Mouse (Mus musculus) neural tube, embryonic 15.5 days (tissue): ENCODE results near the gene Mov10. TPM values are rescaled to one million over a fixed set of nuclear protein-coding genes. Genes with fewer than 3 reads are reported as not detected.
"Not testable (repeated sequence)": the region's sequence is repeated elsewhere in the genome, so short reads cannot be mapped to it uniquely, and the experiment has no call there.

Experiments used
- ATAC-seq: fragments of 200-750 bp; cut with Nextera tagmentation; 2 replicates; pipeline ENCODE4 v1.8.0; 2017; ENCODE audit warnings: mild to moderate bottlenecking, moderate TSS enrichment, moderate library complexity; ENCODE audit not compliant: low FRiP score
- H3K27ac ChIP-seq: fragments of 300-500 bp; sonication (generic); replicated peaks from 2 replicates; pipeline ENCODE4 v1.5.1; 2015; ENCODE audit warnings: mild to moderate bottlenecking, inconsistent platforms
- H3K27me3 ChIP-seq: fragments of 300-500 bp; sonication (generic); replicated peaks from 2 replicates; pipeline ENCODE4 v1.6.1; 2015; ENCODE audit warnings: inconsistent platforms
- H3K36me3 ChIP-seq: fragments of 300-500 bp; sonication (generic); 2 replicates; pipeline ENCODE4 v1.6.1; 2015; ENCODE audit warnings: inconsistent platforms
- H3K4me1 ChIP-seq: fragments of 300-500 bp; sonication (generic); 2 replicates; pipeline ENCODE4 v1.6.1; 2015; ENCODE audit warnings: inconsistent platforms
- H3K4me2 ChIP-seq: fragments of 300-500 bp; sonication (generic); 2 replicates; pipeline ENCODE4 v1.6.1; 2015; ENCODE audit warnings: inconsistent platforms, mild to moderate bottlenecking, moderate library complexity
- H3K4me3 ChIP-seq: fragments of 300-500 bp; sonication (generic); replicated peaks from 2 replicates; pipeline ENCODE4 v1.5.1; 2015; ENCODE audit warnings: mild to moderate bottlenecking, inconsistent platforms
- H3K9ac ChIP-seq: fragments of 300-500 bp; sonication (generic); replicated peaks from 2 replicates; pipeline ENCODE4 v1.6.1; 2015; ENCODE audit warnings: mild to moderate bottlenecking, inconsistent platforms
- H3K9me3 ChIP-seq: fragments of 300-500 bp; sonication (generic); replicated peaks from 2 replicates; pipeline ENCODE4 v1.6.1; 2016; ENCODE audit warnings: inconsistent platforms
- WGBS: fragments of 180-500 bp; shearing (Covaris S2); methylation state at CpG from one replicate; pipeline ENCODE4 v1.1.7; 2015; ENCODE audit warnings: mixed read lengths; 5-methylcytosine and 5-hydroxymethylcytosine counted together
- polyA plus RNA-seq: library from polyadenylated mRNA; unstranded; fragments of >200 nt; fragmentation: Nextera tagmentation; extraction: Ambion mirVana; gene quantifications from 2 replicates; pipeline ENCODE4 v1.2.1, GENCODE M21; 2015

The Mov10 gene
- polyA plus RNA-seq, result 11.9 and 24.5 TPM in 2 replicates

GRCm38 (mm10) chr3:104817991-104818748 lies at the start of gene Mov10:
TSS of gene Mov10 (minus strand) at chr3:104818563.
- Histone ChIP-seq H3K4me3 (peak within 1 kb of the TSS; percentile 74), H3K36me3 (no peaks in the 10 kb centered on the region; the same call in 1 of the 2 replicates), H3K4me1 (peaks cover 19% of the 10 kb centered on the region), H3K9me3 (no peaks in the 10 kb centered on the region), H3K9ac (peak within 1 kb of the TSS; percentile 66), H3K27ac (peak within 1 kb of the TSS; percentile 79), H3K27me3 (no peaks in the 10 kb centered on the region), H3K4me2 (peak within 1 kb of the TSS; percentile 94)
- 0% methylated on average over 40 of the region's 40 CpGs for WGBS
- ATAC-seq, result peak; percentile 70

GRCm38 (mm10) chr3:104866674-104867073 lies 48.3 kb upstream of the Mov10 start:
- Histone ChIP-seq H3K4me1 (peaks cover 31% of the 10 kb centered on the region), H3K4me2 (peak overlapping the region; percentile 74; the same call in 1 of the 2 replicates), H3K36me3 (peaks cover 17% of the 10 kb centered on the region)
- not testable (repeated sequence) for ATAC-seq, H3K9me3 ChIP-seq, H3K4me3 ChIP-seq, H3K27me3 ChIP-seq, H3K27ac ChIP-seq, H3K9ac ChIP-seq

GRCm38 (mm10) chr3:104865341-104865788 lies 47.0 kb upstream of the Mov10 start:
- H3K27ac ChIP-seq, result peak overlapping the region; percentile 95
- H3K9me3 ChIP-seq, result no peaks in the 10 kb centered on the region
- H3K36me3 ChIP-seq, result peaks cover 4% of the 10 kb centered on the region
- ATAC-seq, result peak; percentile 5
- H3K4me2 ChIP-seq, result peak overlapping the region; percentile 74
- peaks cover 42% of the 10 kb centered on the region for H3K4me1 ChIP-seq
- H3K27me3 ChIP-seq, result no peaks in the 10 kb centered on the region
- 2% methylated on average over 12 of the region's 12 CpGs for WGBS
- peak overlapping the region; percentile 97 for H3K4me3 ChIP-seq
- H3K9ac ChIP-seq, result peak overlapping the region; percentile 96

GRCm38 (mm10) chr3:104864651-104865340 lies 46.4 kb upstream of the Mov10 start:
- WGBS, result under 1% methylated on average over 48 of the region's 48 CpGs
- H3K4me1 ChIP-seq, result peaks cover 43% of the 10 kb centered on the region
- H3K36me3 ChIP-seq, result no peaks in the 10 kb centered on the region; the same call in 1 of the 2 replicates
- H3K27me3 ChIP-seq, result no peaks in the 10 kb centered on the region
- H3K4me3 ChIP-seq, result peak overlapping the region; percentile 97
- peak; percentile 96 for ATAC-seq
- H3K9ac ChIP-seq, result peak overlapping the region; percentile 96
- H3K9me3 ChIP-seq, result no peaks in the 10 kb centered on the region
- H3K4me2 ChIP-seq, result peak overlapping the region; percentile 74
- peak overlapping the region; percentile 95 for H3K27ac ChIP-seq

GRCm38 (mm10) chr3:104863786-104864650 lies 45.7 kb upstream of the Mov10 start, which contains the start of the genes St7l and Capza1:
TSS of gene St7l (plus strand) at chr3:104864005.
TSS of gene Capza1 (minus strand) at chr3:104864505.
- peak within 1 kb of the TSS; percentile 74 for H3K4me2 ChIP-seq
- peak within 1 kb of the TSS; percentile 96 for H3K9ac ChIP-seq
- H3K9me3 ChIP-seq, result no peaks in the 10 kb centered on the region
- WGBS, result 2% methylated on average over 43 of the region's 43 CpGs
- peak within 1 kb of the TSS; percentile 95 for H3K27ac ChIP-seq
- H3K4me1 ChIP-seq, result peaks cover 43% of the 10 kb centered on the region
- peak; percentile 97 for ATAC-seq
- no peaks in the 10 kb centered on the region for H3K27me3 ChIP-seq
- H3K36me3 ChIP-seq, result no peaks in the 10 kb centered on the region; the same call in 1 of the 2 replicates
- peak within 1 kb of the TSS; percentile 97 for H3K4me3 ChIP-seq

GRCm38 (mm10) chr3:104858560-104858959 lies 40.2 kb upstream of the Mov10 start:
- H3K27ac ChIP-seq, result no peak overlapping the region
- no peak overlapping the region for H3K4me3 ChIP-seq
- no peak overlapping the region for H3K9ac ChIP-seq
- no peak for ATAC-seq
- peaks cover 30% of the 10 kb centered on the region for H3K4me1 ChIP-seq
- 91% methylated on average over 1 of the region's 1 CpGs for WGBS
- no peak overlapping the region for H3K4me2 ChIP-seq
- H3K27me3 ChIP-seq, result no peaks in the 10 kb centered on the region
- no peaks in the 10 kb centered on the region for H3K9me3 ChIP-seq
- H3K36me3 ChIP-seq, result peaks cover 5% of the 10 kb centered on the region

- H3K4me3 ChIP-seq, result no peak overlapping the region
- H3K27me3 ChIP-seq, result no peaks in the 10 kb centered on the region
- H3K9ac ChIP-seq, result no peak overlapping the region
- no peak overlapping the region for H3K27ac ChIP-seq
- no peak for ATAC-seq
- no peaks in the 10 kb centered on the region for H3K9me3 ChIP-seq
- no peak overlapping the region for H3K4me2 ChIP-seq
- peaks cover 5% of the 10 kb centered on the region for H3K36me3 ChIP-seq
- H3K4me1 ChIP-seq, result peaks cover 6% of the 10 kb centered on the region
- WGBS, result 81% methylated on average over 1 of the region's 1 CpGs
Observed at GRCm38 (mm10) chr3:104856106-104856505, 37.7 kb upstream of the Mov10 start.

- no peaks in the 10 kb centered on the region for H3K4me1 ChIP-seq
- H3K27me3 ChIP-seq, result no peaks in the 10 kb centered on the region
- no peak overlapping the region for H3K9ac ChIP-seq
- no peak overlapping the region for H3K4me2 ChIP-seq
- no peak overlapping the region for H3K27ac ChIP-seq
- H3K36me3 ChIP-seq, result peaks cover 5% of the 10 kb centered on the region
- H3K4me3 ChIP-seq, result no peak overlapping the region
- H3K9me3 ChIP-seq, result no peaks in the 10 kb centered on the region
- ATAC-seq, result no peak
Observed at GRCm38 (mm10) chr3:104854866-104855265, 36.5 kb upstream of the Mov10 start.

GRCm38 (mm10) chr3:104854465-104854864 lies 36.1 kb upstream of the Mov10 start:
- Histone ChIP-seq H3K36me3 (peaks cover 5% of the 10 kb centered on the region), H3K27me3 (no peaks in the 10 kb centered on the region), H3K4me3 (no peak overlapping the region), H3K4me1 (no peaks in the 10 kb centered on the region), H3K4me2 (no peak overlapping the region), H3K9me3 (no peaks in the 10 kb centered on the region), H3K27ac (no peak overlapping the region), H3K9ac (no peak overlapping the region)
- 93% methylated on average over 1 of the region's 1 CpGs for WGBS
- no peak for ATAC-seq

- H3K27ac ChIP-seq, result no peak overlapping the region
- no peak overlapping the region for H3K9ac ChIP-seq
- no peak for ATAC-seq
- H3K9me3 ChIP-seq, result no peaks in the 10 kb centered on the region
- 96% methylated on average over 4 of the region's 4 CpGs for WGBS
- H3K36me3 ChIP-seq, result peaks cover 26% of the 10 kb centered on the region
- no peaks in the 10 kb centered on the region for H3K4me1 ChIP-seq
- no peaks in the 10 kb centered on the region for H3K27me3 ChIP-seq
- no peak overlapping the region for H3K4me2 ChIP-seq
- H3K4me3 ChIP-seq, result no peak overlapping the region
Observed at GRCm38 (mm10) chr3:104846601-104847000, 28.2 kb upstream of the Mov10 start.

- no peak overlapping the region for H3K4me2 ChIP-seq
- H3K9me3 ChIP-seq, result no peaks in the 10 kb centered on the region
- no peak overlapping the region for H3K27ac ChIP-seq
- no peak for ATAC-seq
- H3K4me3 ChIP-seq, result no peak overlapping the region
- peaks cover 32% of the 10 kb centered on the region for H3K36me3 ChIP-seq
- no peak overlapping the region for H3K9ac ChIP-seq
- no peaks in the 10 kb centered on the region for H3K4me1 ChIP-seq
- WGBS, result 96% methylated on average over 5 of the region's 5 CpGs
- no peaks in the 10 kb centered on the region for H3K27me3 ChIP-seq
Observed at GRCm38 (mm10) chr3:104841049-104841448, 22.7 kb upstream of the Mov10 start.
